Mouse (Mus musculus): ENCODE measurements around the gene Foxred2. TPM values are rescaled to one million over a fixed set of nuclear protein-coding genes. Genes with fewer than 3 reads are reported as not detected.

Gene Foxred2
- polyA plus RNA-seq, 1 experiment from 2014 or later: 4.4 TPM

Other genes starting within 250 kb of the Foxred2 start
- gene Apol9b, start 227.7 kb downstream of the Foxred2 start, polyA plus RNA-seq (2014; fragmentation: Nextera tagmentation; extraction: Ambion mirVana): not detected in 2 replicates
- 0.06 and 0.20 TPM in 2 replicates for gene Apol8, start 199.7 kb downstream of the Foxred2 start, polyA plus RNA-seq (2014; fragmentation: Nextera tagmentation; extraction: Ambion mirVana)
- gene Myh9, start 114.5 kb downstream of the Foxred2 start, polyA plus RNA-seq (2014; fragmentation: Nextera tagmentation; extraction: Ambion mirVana): 20.7 and 29.8 TPM in 2 replicates
- gene Txn2, start 27.7 kb downstream of the Foxred2 start, polyA plus RNA-seq (2014; fragmentation: Nextera tagmentation; extraction: Ambion mirVana): 251 and 253 TPM in 2 replicates
- gene Eif3d, start 14.1 kb upstream of the Foxred2 start, polyA plus RNA-seq (2014; fragmentation: Nextera tagmentation; extraction: Ambion mirVana): 246 and 250 TPM in 2 replicates
- gene Cacng2, start 163.3 kb upstream of the Foxred2 start, polyA plus RNA-seq (2014; fragmentation: Nextera tagmentation; extraction: Ambion mirVana): 1.8 and 2.4 TPM in 2 replicates
- gene Ift27, start 217.4 kb upstream of the Foxred2 start, polyA plus RNA-seq (2014; fragmentation: Nextera tagmentation; extraction: Ambion mirVana): 128 and 135 TPM in 2 replicates
- 1.2 and 1.7 TPM in 2 replicates for gene Pvalb, start 249.7 kb upstream of the Foxred2 start, polyA plus RNA-seq (2014; fragmentation: Nextera tagmentation; extraction: Ambion mirVana)